Mouse (Mus musculus) lung, embryonic 14.5 days (tissue): Measurements from ENCODE around the gene Rbbp9. TPM values are rescaled to one million over a fixed set of nuclear protein-coding genes. Genes with fewer than 3 reads are reported as not detected.
"Not testable (repeated sequence)": the region's sequence is repeated elsewhere in the genome, so short reads cannot be mapped to it uniquely, and the experiment has no call there.

Experiments used
- ATAC-seq: fragments of 200-750 bp; cut with Nextera tagmentation; 2 replicates; pipeline ENCODE4 v1.8.0; 2017; ENCODE audit warnings: mild to moderate bottlenecking, moderate TSS enrichment, moderate library complexity; ENCODE audit not compliant: insufficient read depth
- DNase-seq: peaks from one replicate; pipeline ENCODE4 v3.0.0-alpha.2; 2015
- H3K27ac ChIP-seq: fragments of 300-500 bp; sonication (generic); 2 replicates; pipeline ENCODE4 v1.5.1; 2014; ENCODE audit warnings: low read depth, mild to moderate bottlenecking, moderate library complexity
- H3K27me3 ChIP-seq: fragments of 300-500 bp; sonication (generic); 2 replicates; pipeline ENCODE4 v1.6.1; 2014; ENCODE audit warnings: low read length, control low read depth; ENCODE audit not compliant: insufficient read depth
- H3K36me3 ChIP-seq: fragments of 300-500 bp; sonication (generic); 2 replicates; pipeline ENCODE4 v1.6.1; 2014; ENCODE audit warnings: control low read depth; ENCODE audit not compliant: insufficient read depth
- H3K4me1 ChIP-seq: fragments of 300-500 bp; sonication (generic); 2 replicates; pipeline ENCODE4 v1.6.1; 2014; ENCODE audit warnings: antibody characterized with exemption, control low read depth; ENCODE audit not compliant: insufficient read depth
- H3K4me2 ChIP-seq: fragments of 300-500 bp; sonication (generic); 2 replicates; pipeline ENCODE4 v1.6.1; 2014; ENCODE audit warnings: mild to moderate bottlenecking
- H3K4me3 ChIP-seq: fragments of 300-500 bp; sonication (generic); 2 replicates; pipeline ENCODE4 v1.5.1; 2014; ENCODE audit warnings: low read depth, low read length
- H3K9ac ChIP-seq: fragments of 300-500 bp; sonication (generic); 2 replicates; pipeline ENCODE4 v1.6.1; 2014
- H3K9me3 ChIP-seq: fragments of 300-500 bp; sonication (generic); 2 replicates; pipeline ENCODE4 v1.6.1; 2016; ENCODE audit warnings: low read depth, low read length, control low read depth
- CTCF ChIP-seq: IDR thresholded peaks from 2 replicates; pipeline ENCODE4 v1.5.1; 2016; ENCODE audit warnings: antibody characterized with exemption, low read depth
- WGBS: fragments of 180-500 bp; shearing (Covaris S2); extraction: QIAGEN DNeasy Blood & Tissue Kit; methylation state at CpG from one replicate; pipeline ENCODE4 v1.1.7; 2014; 5-methylcytosine and 5-hydroxymethylcytosine counted together
- polyA plus RNA-seq: library from polyadenylated mRNA; unstranded; fragments of >200 nt; fragmentation: Nextera tagmentation; extraction: Ambion mirVana; gene quantifications from 2 replicates; pipeline ENCODE4 v1.2.1, GENCODE M21; 2014

Gene Rbbp9
- polyA plus RNA-seq: 60.4 and 64.1 TPM in 2 replicates

DNA sequence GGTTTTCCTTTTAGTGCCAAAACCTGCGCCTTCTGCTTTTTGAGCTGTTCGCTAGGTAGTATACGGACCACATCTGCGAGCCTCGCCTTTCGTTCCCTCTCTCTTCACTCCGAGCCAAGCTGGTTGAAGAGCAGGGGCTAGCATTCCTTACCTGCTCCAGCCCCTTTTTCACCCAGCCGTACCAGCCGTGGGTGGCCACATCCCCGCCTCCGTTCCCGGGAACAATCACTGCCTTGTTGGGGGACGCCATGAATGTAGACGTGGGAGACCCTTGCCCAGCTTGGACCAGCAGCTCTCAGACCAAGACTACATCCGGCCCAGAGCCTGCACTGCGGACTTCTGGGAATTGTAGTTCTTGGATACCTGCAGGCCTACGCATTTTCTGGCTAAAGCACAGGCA is at the start of gene Rbbp9:
TSS of gene Rbbp9 (minus strand) at position 341 of the 400 bp plus-strand sequence.
- peak; percentile 88 for DNase-seq
- WGBS: under 1% methylated on average over 17 of the region's 17 CpGs
- peak within 1 kb of the TSS; percentile 74 for H3K4me2 ChIP-seq
- ATAC-seq: peak; percentile 95
- H3K36me3 ChIP-seq: peaks cover 22% of the 10 kb centered on the region; the same call in 1 of the 2 replicates
- H3K27ac ChIP-seq: peak within 1 kb of the TSS; percentile 88
- H3K4me1 ChIP-seq: peaks cover 4% of the 10 kb centered on the region; the same call in 1 of the 2 replicates
- peak within 1 kb of the TSS; percentile 80 for H3K9ac ChIP-seq
- H3K27me3 ChIP-seq: no peaks in the 10 kb centered on the region
- TF ChIP-seq CTCF: no peak
- no peaks in the 10 kb centered on the region for H3K9me3 ChIP-seq
- peak within 1 kb of the TSS; percentile 67 for H3K4me3 ChIP-seq

DNA sequence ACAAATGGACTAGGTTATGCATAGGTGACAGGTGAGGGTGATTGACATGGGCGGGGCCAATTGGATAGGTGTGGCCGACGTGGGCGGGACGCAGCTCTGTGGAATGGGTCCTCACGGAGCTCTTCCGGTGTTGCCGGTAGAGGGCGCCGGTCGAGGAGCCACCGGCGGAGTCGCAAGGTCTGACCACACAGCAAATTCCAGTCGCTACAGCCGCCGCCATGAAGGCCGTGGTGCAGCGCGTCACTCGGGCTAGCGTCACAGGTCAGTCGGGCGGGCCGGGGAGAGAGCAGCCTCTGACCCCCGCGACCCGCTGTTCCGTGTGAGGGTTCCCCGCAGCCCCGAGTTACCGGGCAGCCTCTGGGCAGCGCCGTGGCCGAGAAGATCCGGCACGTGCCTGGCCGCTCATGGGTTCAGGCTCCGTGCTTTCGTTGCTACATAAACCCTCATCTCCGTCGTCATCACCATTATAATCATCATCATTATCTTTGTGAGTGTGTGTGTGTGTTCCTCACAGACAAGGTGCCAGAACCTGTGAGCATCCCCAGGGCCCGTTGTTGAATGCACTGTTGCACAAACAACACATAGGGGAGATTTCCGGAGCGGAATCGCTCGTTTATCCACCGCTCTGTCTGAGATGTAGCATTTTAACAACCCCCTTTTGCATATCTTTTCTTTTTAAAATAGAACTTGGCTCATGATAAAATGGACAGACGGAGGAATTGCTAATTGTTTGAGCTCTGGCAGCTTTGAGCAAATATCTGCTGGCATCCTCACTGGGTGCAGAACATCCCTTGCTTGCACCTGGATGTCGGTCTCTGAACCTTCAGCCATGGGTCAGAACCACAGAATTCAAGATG is 49.4 kb upstream of the Rbbp9 start, which contains the start of gene Dtd1:
TSS of gene Dtd1 (plus strand) at position 67 of the 857 bp plus-strand sequence.
- TF ChIP-seq CTCF: peak; percentile 87
- DNase-seq (peak; percentile 93), ATAC-seq (peak; percentile 96)
- WGBS: 2% methylated on average over 50 of the region's 50 CpGs
- no peaks in the 10 kb centered on the region for H3K9me3 ChIP-seq
- peak within 1 kb of the TSS; percentile 60 for H3K4me3 ChIP-seq
- H3K27me3 ChIP-seq: no peaks in the 10 kb centered on the region
- H3K9ac ChIP-seq: peak within 1 kb of the TSS; percentile 76
- peak within 1 kb of the TSS; percentile 38; the same call in 1 of the 2 replicates for H3K27ac ChIP-seq
- H3K4me1 ChIP-seq: 0 out of 2 replicates have a peak, but pooled peaks cover 2% of the 10 kb centered on the region
- no peaks in the 10 kb centered on the region; the same call in 1 of the 2 replicates for H3K36me3 ChIP-seq
- H3K4me2 ChIP-seq: peak within 1 kb of the TSS; percentile 78

DNA sequence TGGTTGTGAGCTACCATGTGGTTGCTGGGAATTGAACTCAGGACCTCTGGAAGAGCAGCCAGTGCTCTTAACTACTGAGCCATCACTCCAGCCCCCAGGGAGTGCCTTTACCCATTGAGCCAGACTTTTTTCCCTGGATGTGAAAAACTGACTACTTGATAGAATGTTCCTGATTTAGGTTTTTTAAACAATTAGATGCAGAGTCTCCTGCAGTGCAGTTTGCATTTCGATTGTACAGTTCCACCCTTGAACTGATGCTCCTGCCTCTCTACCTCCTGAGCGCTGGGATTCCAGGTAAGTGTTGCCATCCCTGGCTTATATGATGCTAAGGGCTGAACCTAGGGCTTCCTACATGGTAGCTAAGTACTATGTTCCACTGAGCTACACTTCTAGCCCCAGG is 47.3 kb upstream of the Rbbp9 start:
- TF ChIP-seq CTCF: no peak
- Histone ChIP-seq H3K4me2 (no peak overlapping the region), H3K4me1 (0 out of 2 replicates have a peak, but pooled peaks cover 2% of the 10 kb centered on the region), H3K27me3 (no peaks in the 10 kb centered on the region), H3K36me3 (no peaks in the 10 kb centered on the region; the same call in 1 of the 2 replicates), H3K4me3 (no peak overlapping the region), H3K9ac (no peak overlapping the region), H3K27ac (no peak overlapping the region), H3K9me3 (no peaks in the 10 kb centered on the region)
- WGBS: 69% methylated on average over 2 of the region's 2 CpGs
- no peak for ATAC-seq
- no peak for DNase-seq

DNA sequence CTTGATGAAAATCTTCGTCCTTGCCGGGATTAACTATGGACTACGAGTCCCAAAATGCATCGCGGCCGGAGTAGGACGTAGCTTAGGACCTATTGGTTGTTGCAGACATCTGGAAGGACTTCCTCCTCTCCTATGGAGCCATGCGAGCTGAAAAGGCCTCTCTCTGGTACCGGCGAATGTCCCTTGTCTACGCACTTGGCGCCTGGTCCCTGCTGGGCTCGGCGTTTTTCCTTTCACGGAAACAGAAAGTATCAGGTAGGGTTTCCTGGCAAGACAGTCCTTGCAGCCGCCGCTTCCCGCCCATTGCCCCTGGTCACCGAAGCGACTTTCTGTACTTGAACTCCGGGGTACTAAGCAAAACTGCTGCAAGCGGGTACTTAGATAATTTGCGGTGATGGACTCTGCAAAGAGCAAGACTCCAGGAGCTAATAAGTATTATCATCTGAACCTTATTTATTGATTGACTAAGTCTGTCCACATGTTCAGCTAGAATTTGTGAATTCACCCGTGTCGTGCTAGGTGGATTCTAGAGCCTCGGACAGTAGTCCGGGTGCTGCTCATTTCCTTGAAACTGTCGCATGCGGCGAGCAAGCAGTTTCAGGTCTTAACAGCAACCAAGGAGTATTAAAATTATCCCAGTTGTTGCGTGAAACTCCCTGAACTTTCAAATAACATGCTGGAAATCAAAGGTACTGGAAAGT is 43.4 kb upstream of the Rbbp9 start, which contains the start of gene Smim26:
TSS of gene Smim26 (plus strand) at position 104 of the 701 bp plus-strand sequence.
- DNase-seq: peak; percentile 91
- Histone ChIP-seq H3K9me3 (no peaks in the 10 kb centered on the region), H3K4me3 (peak within 1 kb of the TSS; percentile 56), H3K4me2 (peak within 1 kb of the TSS; percentile 65), H3K27ac (no peak within 1 kb of the TSS), H3K27me3 (no peaks in the 10 kb centered on the region), H3K9ac (peak within 1 kb of the TSS; percentile 62), H3K36me3 (peaks cover 6% of the 10 kb centered on the region; the same call in 1 of the 2 replicates), H3K4me1 (no peaks in the 10 kb centered on the region)
- WGBS: 1% methylated on average over 31 of the region's 31 CpGs
- ATAC-seq: peak; percentile 98
- no peak for TF ChIP-seq CTCF

- not testable (repeated sequence) for ATAC-seq
- 63% methylated on average over 8 of the region's 8 CpGs for WGBS
These were observed 42.4 kb upstream of the Rbbp9 start for GRCm38 (mm10) chr2:144593036-144593435.

DNA sequence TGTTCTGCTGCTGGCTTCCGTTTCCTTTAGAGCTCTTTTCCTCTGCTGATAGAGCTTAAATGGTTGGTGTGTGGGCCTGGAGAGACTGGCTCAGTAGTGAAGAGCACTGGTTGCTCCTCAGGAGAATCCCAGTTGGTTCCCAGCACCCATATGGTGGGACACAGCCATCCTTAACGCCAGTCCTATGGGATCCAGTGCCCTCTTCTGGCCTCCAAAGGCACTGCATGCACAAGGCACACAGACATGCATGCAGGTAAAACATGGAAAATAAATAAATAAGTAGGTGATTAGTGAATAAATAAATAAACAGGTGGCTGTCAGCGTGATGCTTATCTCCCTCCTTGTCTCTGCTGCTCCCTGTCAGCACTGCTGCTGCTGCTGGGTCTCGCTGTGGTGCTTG is 38.1 kb upstream of the Rbbp9 start:
- peaks cover 56% of the 10 kb centered on the region for H3K36me3 ChIP-seq
- no peaks in the 10 kb centered on the region for H3K27me3 ChIP-seq
- no peaks in the 10 kb centered on the region for H3K4me1 ChIP-seq
- ATAC-seq (no peak), DNase-seq (no peak)
- TF ChIP-seq CTCF: peak; percentile 55
- H3K4me3 ChIP-seq: no peak overlapping the region
- H3K4me2 ChIP-seq: no peak overlapping the region
- WGBS: 75% methylated on average over 4 of the region's 4 CpGs
- no peak overlapping the region for H3K9ac ChIP-seq
- no peak overlapping the region for H3K27ac ChIP-seq
- H3K9me3 ChIP-seq: no peaks in the 10 kb centered on the region

More at GRCm38 (mm10) chr2:144593036-144593435, 42.4 kb upstream of the Rbbp9 start:
- not testable (repeated sequence) for H3K9me3 ChIP-seq, DNase-seq, H3K27me3 ChIP-seq, H3K4me1 ChIP-seq, H3K27ac ChIP-seq, H3K4me2 ChIP-seq, H3K9ac ChIP-seq, H3K4me3 ChIP-seq
- H3K36me3 ChIP-seq: peaks cover 17% of the 10 kb centered on the region
